Mouse (Mus musculus): ENCODE measurements around the gene Slc26a3. TPM values are rescaled to one million over a fixed set of nuclear protein-coding genes. Genes with fewer than 3 reads are reported as not detected.

Gene Slc26a3
- polyA plus RNA-seq, 1 experiment from 2014 or later = 0.05 TPM

DNA sequence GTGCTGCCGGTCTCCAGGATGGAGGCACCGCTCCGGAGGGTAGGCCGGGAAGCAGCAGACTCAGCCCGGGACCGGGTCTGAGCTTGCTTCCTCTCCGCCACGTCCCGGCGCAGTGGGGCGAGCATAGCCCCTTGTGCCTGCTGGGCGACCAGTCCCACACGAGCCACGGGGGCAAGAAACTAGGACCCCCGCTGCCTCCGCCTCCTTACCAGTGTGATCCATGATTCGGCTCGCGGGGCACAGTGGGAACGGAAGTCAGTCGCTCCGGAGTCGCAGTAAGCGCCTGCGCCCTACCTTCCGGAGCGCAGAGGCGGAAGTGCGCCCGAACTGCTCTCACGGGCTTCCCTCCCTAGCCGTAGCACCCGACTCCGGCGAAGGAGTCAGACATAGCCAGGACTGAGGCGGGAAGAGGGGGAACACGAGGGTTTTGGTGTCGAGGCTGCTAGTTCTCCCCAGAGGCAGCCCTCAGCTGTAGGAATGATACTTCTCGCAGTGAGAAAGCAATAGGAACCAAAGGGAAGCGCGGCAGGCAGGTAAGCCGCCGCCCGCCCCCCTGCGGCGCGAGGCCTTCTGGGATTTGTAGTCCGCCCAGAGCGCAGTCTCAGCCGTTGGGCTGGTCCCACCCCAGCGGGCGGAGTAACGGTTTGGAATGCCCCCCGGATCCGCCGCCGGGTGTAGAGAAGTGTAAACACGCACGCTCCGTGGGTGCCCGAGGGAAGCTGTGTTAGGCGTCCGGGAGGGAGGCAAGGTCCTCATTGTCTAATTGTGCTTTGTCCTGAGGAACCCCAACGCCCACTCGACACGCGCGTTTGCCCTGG, 108.9 kb downstream of the Slc26a3 start, which contains the start of gene Cbll1:
Gene Cbll1, minus strand, starts transcription at position 303 of the 818 bp plus-strand sequence.
- under 1% methylated on average over 68 of the region's 68 CpGs for WGBS
- peak; percentile 99 for ATAC-seq (replicated peaks; ENCODE audit: low FRiP score)
- peak within 1 kb of the TSS; percentile 92 for H3K27ac ChIP-seq
- no peaks in the 10 kb centered on the region; the same call in 1 of the 2 replicates for H3K27me3 ChIP-seq
- H3K36me3 ChIP-seq = peaks cover 3% of the 10 kb centered on the region
- no peaks in the 10 kb centered on the region for H3K9me3 ChIP-seq (replicated peaks)
- peak within 1 kb of the TSS; percentile 97 for H3K4me3 ChIP-seq (replicated peaks)
- H3K4me2 ChIP-seq = peak within 1 kb of the TSS; percentile 80
- H3K9ac ChIP-seq = peak within 1 kb of the TSS; percentile 89
- H3K4me1 ChIP-seq = peaks cover 10% of the 10 kb centered on the region

DNA sequence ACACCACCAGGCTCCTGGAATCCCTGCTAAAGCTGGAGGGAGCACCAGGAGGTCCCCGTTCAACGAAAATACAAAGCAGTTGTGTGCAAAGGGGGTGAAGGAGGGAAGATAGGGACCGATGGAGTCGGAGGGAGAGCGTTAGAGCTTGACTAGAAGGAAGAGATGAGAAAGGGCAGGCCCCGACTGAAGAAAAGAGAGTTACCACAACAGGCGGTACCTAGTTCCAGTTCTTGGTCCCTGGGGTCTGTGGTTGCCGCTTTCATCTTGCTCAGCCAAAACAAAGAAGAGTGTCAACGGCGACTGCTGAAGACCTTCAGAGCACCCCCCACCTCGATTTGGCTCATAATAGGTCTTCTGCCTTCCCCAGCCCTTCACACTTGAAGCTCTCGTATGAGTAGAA, 109.5 kb downstream of the Slc26a3 start:
- Histone ChIP-seq H3K4me1 (peaks cover 10% of the 10 kb centered on the region), H3K9ac (peak overlapping the region; percentile 89), H3K27me3 (peaks cover under 1% of the 10 kb centered on the region; the same call in 1 of the 2 replicates), H3K27ac (peak overlapping the region; percentile 92), H3K4me2 (peak overlapping the region; percentile 80), H3K4me3 (replicated peaks) (peak overlapping the region; percentile 97), H3K9me3 (replicated peaks) (no peaks in the 10 kb centered on the region), H3K36me3 (0 out of 2 replicates have a peak, but pooled peaks cover 3% of the 10 kb centered on the region)
- ATAC-seq (replicated peaks; ENCODE audit: low FRiP score) = peak; percentile 4; the same call in 1 of the 2 replicates
- 3% methylated on average over 12 of the region's 12 CpGs for WGBS

DNA sequence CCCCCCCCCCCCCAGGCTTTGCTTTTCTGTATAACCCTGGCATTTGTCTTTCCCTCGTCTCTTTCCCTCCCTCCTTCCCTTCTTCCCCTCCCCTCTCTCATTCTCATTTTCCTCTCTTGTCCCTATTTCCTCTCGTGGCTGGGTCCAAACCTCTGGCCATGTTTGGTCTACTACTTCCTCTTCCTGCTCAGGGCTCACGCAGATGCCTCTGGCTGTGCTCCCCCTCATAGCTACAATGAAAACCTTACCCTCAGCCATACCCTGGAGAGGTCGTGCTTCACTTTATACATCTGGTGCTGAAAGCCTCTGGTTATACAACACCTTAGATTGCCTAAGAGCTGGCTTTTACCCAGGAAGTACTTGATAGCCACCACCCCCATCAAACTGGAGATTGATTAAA, 110.6 kb downstream of the Slc26a3 start:
- Histone ChIP-seq H3K9me3 (replicated peaks) (no peaks in the 10 kb centered on the region), H3K4me2 (no peak overlapping the region), H3K27me3 (peaks cover 3% of the 10 kb centered on the region; the same call in 1 of the 2 replicates), H3K36me3 (0 out of 2 replicates have a peak, but pooled peaks cover under 1% of the 10 kb centered on the region), H3K9ac (no peak overlapping the region), H3K4me1 (peaks cover 10% of the 10 kb centered on the region), H3K27ac (no peak overlapping the region), H3K4me3 (replicated peaks) (no peak overlapping the region)
- WGBS = 49% methylated on average over 4 of the region's 4 CpGs
- no peak for ATAC-seq (replicated peaks; ENCODE audit: low FRiP score)

DNA sequence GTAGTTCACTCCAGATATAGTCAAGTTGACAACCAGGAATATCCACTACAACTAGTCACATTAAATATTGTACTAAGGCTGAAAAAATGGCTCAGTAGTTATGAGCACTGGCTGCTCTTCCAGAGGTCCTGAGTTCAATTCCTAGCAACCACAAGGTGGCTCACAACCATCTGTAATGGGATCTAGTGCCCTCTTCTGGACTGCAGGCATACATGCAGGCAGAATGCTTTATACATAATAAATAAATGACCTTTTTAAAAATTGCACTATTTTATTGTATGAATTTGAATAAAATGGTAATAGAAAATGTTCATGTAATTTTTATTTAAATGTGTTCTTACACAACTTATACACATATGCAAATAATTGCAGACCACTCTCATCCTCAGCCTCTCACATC, 112.5 kb downstream of the Slc26a3 start:
- H3K4me3 ChIP-seq (replicated peaks) = no peak overlapping the region
- no peak overlapping the region for H3K4me2 ChIP-seq
- no peak for ATAC-seq (replicated peaks; ENCODE audit: low FRiP score)

DNA sequence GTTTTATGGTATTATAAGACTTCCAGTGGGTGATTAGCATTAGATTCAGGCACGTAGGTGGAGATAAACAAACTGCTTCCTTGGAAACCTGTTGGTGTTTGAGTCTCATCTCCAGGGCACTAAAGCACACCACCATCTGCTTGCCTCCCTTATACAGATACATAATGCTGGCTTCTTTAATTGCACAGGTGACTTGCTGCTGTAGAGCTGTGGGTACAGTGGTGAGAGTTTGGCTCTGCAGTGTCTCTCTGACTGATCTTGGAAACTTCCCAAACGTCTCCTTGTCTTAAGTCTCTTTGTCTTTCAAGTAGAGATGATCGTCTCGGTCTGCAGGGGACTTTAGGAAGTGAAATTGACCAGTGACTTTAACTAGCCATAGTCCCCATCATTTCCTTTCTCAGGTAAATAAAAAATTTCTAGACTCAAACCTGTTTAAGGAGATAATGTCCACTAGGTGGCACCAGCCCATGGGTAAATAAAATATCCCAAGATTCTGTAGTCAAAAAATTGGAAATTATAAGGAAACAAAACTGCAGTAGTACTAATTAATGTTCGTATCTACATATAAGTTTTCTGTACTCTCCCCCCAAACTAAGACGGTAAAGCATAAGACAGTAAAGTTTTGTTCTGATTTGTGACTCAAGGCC, 117.2 kb downstream of the Slc26a3 start:
- Histone ChIP-seq H3K4me3 (replicated peaks) (no peak overlapping the region), H3K36me3 (no peaks in the 10 kb centered on the region), H3K4me2 (no peak overlapping the region), H3K9me3 (replicated peaks) (no peaks in the 10 kb centered on the region), H3K9ac (no peak overlapping the region), H3K27ac (no peak overlapping the region), H3K27me3 (peaks cover 3% of the 10 kb centered on the region; the same call in 1 of the 2 replicates), H3K4me1 (no peaks in the 10 kb centered on the region)
- ATAC-seq (replicated peaks; ENCODE audit: low FRiP score) = no peak
- WGBS = 41% methylated on average over 6 of the region's 6 CpGs

More for the DNA sequence above, 112.5 kb downstream of the Slc26a3 start:
- H3K9ac ChIP-seq = no peak overlapping the region
- no peaks in the 10 kb centered on the region for H3K36me3 ChIP-seq
- no peak overlapping the region for H3K27ac ChIP-seq
- H3K27me3 ChIP-seq = peaks cover 3% of the 10 kb centered on the region; the same call in 1 of the 2 replicates
- no peaks in the 10 kb centered on the region for H3K9me3 ChIP-seq (replicated peaks)
- peaks cover 5% of the 10 kb centered on the region for H3K4me1 ChIP-seq

DNA sequence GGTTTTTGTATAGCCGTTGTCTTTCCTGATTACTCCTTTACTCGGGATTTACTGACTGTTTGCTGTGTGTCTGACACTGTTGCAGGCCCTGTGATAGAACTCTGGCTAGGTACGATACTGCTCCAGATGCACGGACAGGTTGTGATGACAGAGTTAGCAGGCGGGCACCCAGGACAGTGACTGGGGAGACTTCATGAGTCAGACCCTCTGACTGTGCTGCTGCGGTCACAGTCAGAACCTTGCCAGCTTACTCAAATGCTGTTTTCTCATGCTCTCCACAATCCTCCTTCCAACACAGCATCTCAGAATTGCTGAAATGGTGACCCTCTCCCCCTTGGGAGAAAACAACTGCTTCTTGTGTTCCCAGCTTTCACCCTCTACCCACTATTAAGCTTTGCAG, 117.8 kb downstream of the Slc26a3 start:
- H3K27me3 ChIP-seq = peaks cover 3% of the 10 kb centered on the region; the same call in 1 of the 2 replicates
- H3K4me1 ChIP-seq = no peaks in the 10 kb centered on the region
- no peak overlapping the region for H3K9ac ChIP-seq
- no peak overlapping the region for H3K4me3 ChIP-seq (replicated peaks)
- ATAC-seq (replicated peaks; ENCODE audit: low FRiP score) = no peak
- H3K27ac ChIP-seq = no peak overlapping the region
- WGBS = 87% methylated on average over 6 of the region's 6 CpGs
- no peaks in the 10 kb centered on the region for H3K36me3 ChIP-seq
- H3K9me3 ChIP-seq (replicated peaks) = no peaks in the 10 kb centered on the region
- H3K4me2 ChIP-seq = no peak overlapping the region

DNA sequence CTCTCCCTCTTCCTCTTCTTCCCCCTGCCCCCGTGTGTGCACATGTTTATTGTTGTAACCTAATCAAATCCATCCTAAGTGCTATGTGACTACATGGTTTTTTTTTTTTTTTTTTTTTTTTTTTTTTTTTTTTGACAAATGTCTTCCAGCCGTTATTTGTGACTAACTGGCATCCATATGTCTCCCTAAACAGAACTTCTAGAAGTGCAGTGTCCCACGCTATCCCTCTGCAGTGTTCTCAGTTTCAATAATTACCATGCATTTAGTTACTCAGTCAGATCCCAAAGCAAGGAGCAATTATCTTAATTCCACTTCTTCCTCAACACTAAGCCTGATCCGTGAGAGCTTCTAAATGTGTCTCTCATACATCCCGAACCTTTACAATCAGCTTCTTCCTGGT, 120.5 kb downstream of the Slc26a3 start:
- H3K36me3 ChIP-seq = no peaks in the 10 kb centered on the region
- H3K4me2 ChIP-seq = no peak overlapping the region
- no peak overlapping the region for H3K4me3 ChIP-seq (replicated peaks)
- no peaks in the 10 kb centered on the region for H3K4me1 ChIP-seq
- no peaks in the 10 kb centered on the region for H3K9me3 ChIP-seq (replicated peaks)
- no peak overlapping the region for H3K9ac ChIP-seq
- H3K27me3 ChIP-seq = no peaks in the 10 kb centered on the region
- H3K27ac ChIP-seq = no peak overlapping the region
- 53% methylated on average over 5 of the region's 5 CpGs for WGBS
- ATAC-seq (replicated peaks; ENCODE audit: low FRiP score) = no peak

DNA sequence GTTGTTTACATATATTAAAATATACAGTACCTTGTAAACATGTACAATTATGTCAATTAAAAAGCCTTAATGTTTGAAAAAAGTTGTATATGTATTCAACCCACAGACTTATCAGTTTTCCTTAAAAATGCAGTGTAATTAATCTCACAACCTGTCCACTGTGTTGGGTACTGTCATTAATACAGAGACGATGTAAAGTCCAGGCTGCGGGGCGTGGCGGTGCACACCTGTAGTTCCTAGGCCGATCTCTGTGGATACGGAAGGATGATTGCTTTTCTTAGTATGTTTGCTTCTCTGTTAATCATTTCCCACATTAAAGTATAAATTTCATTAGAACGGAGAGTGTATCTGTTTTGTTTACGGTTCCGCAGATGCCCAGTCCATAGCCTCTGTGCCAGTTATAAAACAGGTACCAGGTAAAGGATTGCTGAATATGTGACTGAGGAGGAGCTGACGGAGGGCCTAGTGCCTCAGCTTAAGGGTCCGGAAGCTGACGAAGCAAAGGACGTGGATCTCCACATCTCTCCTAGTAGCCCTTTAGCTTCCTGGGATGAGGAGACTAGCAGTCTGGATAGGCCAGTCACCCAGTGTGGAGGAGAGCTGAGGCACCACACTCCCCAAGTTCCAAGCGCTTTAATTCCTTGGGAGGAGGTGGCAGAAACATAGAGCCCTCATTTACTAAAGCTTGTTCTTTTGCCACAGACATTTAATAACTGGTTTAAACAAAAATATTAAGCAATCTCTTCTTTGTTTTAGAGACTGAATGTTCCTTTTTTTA, 122.2 kb downstream of the Slc26a3 start:
- Histone ChIP-seq H3K9ac (no peak overlapping the region), H3K9me3 (replicated peaks) (no peaks in the 10 kb centered on the region), H3K36me3 (no peaks in the 10 kb centered on the region), H3K4me1 (no peaks in the 10 kb centered on the region), H3K27me3 (no peaks in the 10 kb centered on the region), H3K4me3 (replicated peaks) (no peak overlapping the region), H3K27ac (no peak overlapping the region), H3K4me2 (no peak overlapping the region)
- ATAC-seq (replicated peaks; ENCODE audit: low FRiP score) = no peak
- 84% methylated on average over 14 of the region's 14 CpGs for WGBS

DNA sequence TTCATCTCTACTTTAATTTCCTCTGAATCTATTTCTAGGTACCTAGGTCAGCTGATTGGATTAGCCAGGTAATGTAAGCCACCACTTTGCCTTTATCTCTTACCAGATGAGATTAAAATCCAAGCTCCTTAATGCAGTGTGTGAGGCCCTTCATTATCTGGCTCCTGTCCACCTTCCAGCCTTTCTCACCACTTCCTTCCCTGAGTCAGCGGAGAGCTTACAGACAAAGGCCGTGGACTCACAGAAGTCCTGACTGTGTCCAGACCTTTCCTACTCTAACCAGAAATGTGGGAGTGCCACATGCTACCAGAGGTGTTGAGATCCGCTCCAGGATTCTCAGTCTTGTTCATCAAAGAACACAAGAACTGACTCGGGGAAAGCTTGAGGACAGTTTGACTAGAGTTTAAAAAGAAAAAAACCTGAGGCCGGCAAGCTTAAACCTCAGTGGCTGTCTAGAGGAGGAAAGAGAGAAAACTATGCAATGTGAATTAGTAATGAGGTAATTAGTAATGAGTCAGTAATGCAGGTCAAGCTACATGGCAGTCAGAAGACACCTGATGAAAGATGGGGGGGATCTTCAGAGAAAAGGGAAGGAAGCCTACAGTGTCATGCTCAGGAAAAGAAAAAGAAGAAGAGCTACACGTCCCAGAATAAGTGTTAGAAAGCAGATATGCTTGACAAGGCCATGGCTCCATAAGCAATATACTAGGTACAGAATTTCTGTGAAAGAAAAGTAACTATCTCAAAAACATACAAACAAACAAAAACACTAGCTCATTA, 123.2 kb downstream of the Slc26a3 start:
- no peaks in the 10 kb centered on the region for H3K9me3 ChIP-seq (replicated peaks)
- no peak for ATAC-seq (replicated peaks; ENCODE audit: low FRiP score)
- no peaks in the 10 kb centered on the region for H3K36me3 ChIP-seq
- H3K4me2 ChIP-seq = no peak overlapping the region
- H3K4me1 ChIP-seq = no peaks in the 10 kb centered on the region
- WGBS = 72% methylated on average over 6 of the region's 6 CpGs
- no peak overlapping the region for H3K9ac ChIP-seq
- no peaks in the 10 kb centered on the region for H3K27me3 ChIP-seq
- no peak overlapping the region for H3K27ac ChIP-seq
- H3K4me3 ChIP-seq (replicated peaks) = no peak overlapping the region

DNA sequence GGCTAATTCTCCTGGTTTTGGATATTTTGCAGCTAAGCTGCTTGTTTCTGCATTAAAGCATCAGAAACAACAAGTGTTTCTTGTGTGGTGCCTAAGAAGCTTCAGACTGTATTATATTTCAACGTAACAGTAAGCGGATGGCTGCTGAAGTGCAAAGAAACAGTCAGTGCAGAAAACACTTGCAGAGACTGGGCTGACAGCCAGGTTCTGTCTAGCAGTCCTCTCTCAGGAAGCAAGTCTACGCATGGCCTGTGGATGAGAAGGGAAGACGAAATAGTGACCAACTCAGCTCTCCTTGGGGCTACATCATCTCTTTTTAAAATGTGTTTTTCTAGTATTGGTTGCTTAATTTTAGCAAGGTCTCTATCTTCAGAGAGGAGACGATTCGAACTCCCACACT, 129.4 kb downstream of the Slc26a3 start:
- H3K9me3 ChIP-seq (replicated peaks) = no peaks in the 10 kb centered on the region
- no peak overlapping the region for H3K9ac ChIP-seq
- 74% methylated on average over 6 of the region's 6 CpGs for WGBS

DNA sequence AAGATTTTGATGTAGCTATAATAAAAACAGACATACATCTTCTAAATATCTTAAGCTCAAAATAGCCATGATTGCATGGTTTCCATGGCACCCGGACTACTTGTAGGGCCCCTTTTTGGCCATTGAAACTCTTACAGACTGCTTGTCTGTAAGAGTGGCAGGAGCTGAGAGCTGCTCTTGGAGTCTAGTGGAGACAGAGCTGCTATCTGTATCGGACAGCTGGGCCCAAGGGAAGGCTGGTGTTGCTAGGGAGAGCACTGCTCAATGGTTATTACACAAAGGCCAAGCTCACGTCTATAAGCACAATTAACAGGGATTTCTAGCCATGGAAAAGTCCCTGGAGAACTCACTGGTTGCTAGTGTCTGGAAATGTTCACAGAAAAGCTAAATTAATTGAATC, 130.7 kb downstream of the Slc26a3 start:
- no peak for ATAC-seq (replicated peaks; ENCODE audit: low FRiP score)
- WGBS = 86% methylated on average over 3 of the region's 3 CpGs

More for the DNA sequence above, 129.4 kb downstream of the Slc26a3 start:
- no peaks in the 10 kb centered on the region for H3K27me3 ChIP-seq
- H3K27ac ChIP-seq = no peak overlapping the region
- ATAC-seq (replicated peaks; ENCODE audit: low FRiP score) = no peak
- no peak overlapping the region for H3K4me2 ChIP-seq
- no peak overlapping the region for H3K4me3 ChIP-seq (replicated peaks)
- no peaks in the 10 kb centered on the region for H3K4me1 ChIP-seq
- no peaks in the 10 kb centered on the region for H3K36me3 ChIP-seq

More for the DNA sequence above, 130.7 kb downstream of the Slc26a3 start:
- Histone ChIP-seq H3K36me3 (no peaks in the 10 kb centered on the region), H3K27ac (no peak overlapping the region), H3K4me1 (no peaks in the 10 kb centered on the region), H3K9me3 (replicated peaks) (no peaks in the 10 kb centered on the region), H3K9ac (no peak overlapping the region), H3K4me2 (no peak overlapping the region), H3K4me3 (replicated peaks) (no peak overlapping the region), H3K27me3 (no peaks in the 10 kb centered on the region)
